Mouse (Mus musculus): ENCODE data around the gene Slc12a4. TPM values are rescaled to one million over a fixed set of nuclear protein-coding genes. Genes with fewer than 3 reads are reported as not detected.
"Not testable (repeated sequence)": the region's sequence is repeated elsewhere in the genome, so short reads cannot be mapped to it uniquely, and the experiment has no call there.

The Slc12a4 gene
- polyA plus RNA-seq (2014; fragmentation: Nextera tagmentation; extraction: Ambion mirVana), result 9.3 and 9.4 TPM in 2 replicates

- under 1% methylated on average over 43 of the region's 47 CpGs for WGBS
- peak within 1 kb of the TSS; percentile 55 for H3K9ac ChIP-seq
- peak within 1 kb of the TSS; percentile 35; the same call in 1 of the 2 replicates for H3K27ac ChIP-seq
- peak within 1 kb of the TSS; percentile 59 for H3K4me2 ChIP-seq (replicated peaks)
- peaks cover 5% of the 10 kb centered on the region; the same call in 1 of the 2 replicates for H3K4me1 ChIP-seq (replicated peaks; ENCODE audit: control insufficient read depth, insufficient read depth, low read length)
- H3K9me3 ChIP-seq (ENCODE audit: control insufficient read depth, low read length), result no peaks in the 10 kb centered on the region
- DNase-seq (ENCODE audit: low spot score) (peak; percentile 45), ATAC-seq (ENCODE audit: low FRiP score) (peak; percentile 74)
- no peaks in the 10 kb centered on the region for H3K36me3 ChIP-seq (replicated peaks; ENCODE audit: control insufficient read depth, insufficient read depth)
- peaks cover 28% of the 10 kb centered on the region for H3K27me3 ChIP-seq (ENCODE audit: control insufficient read depth, insufficient read depth, low read length)
- H3K4me3 ChIP-seq (replicated peaks; ENCODE audit: low read length), result peak within 1 kb of the TSS; percentile 43
Observed at GRCm38 (mm10) chr8:105965905-105966341, at the start of gene Slc12a4. TSS of gene Slc12a4 (minus strand) at chr8:105966097.

GRCm38 (mm10) chr8:106012203-106012602, 46.3 kb upstream of the Slc12a4 start:
- H3K4me1 ChIP-seq (replicated peaks; ENCODE audit: control insufficient read depth, insufficient read depth, low read length), result peaks cover 12% of the 10 kb centered on the region
- H3K27me3 ChIP-seq (ENCODE audit: control insufficient read depth, insufficient read depth, low read length); H3K9me3 ChIP-seq (ENCODE audit: control insufficient read depth, low read length); H3K27ac ChIP-seq; H3K9ac ChIP-seq; ATAC-seq (ENCODE audit: low FRiP score); DNase-seq (ENCODE audit: low spot score): not testable (repeated sequence)
- peak overlapping the region; percentile 90 for H3K4me2 ChIP-seq (replicated peaks)
- peaks cover 15% of the 10 kb centered on the region; the same call in 1 of the 2 replicates for H3K36me3 ChIP-seq (replicated peaks; ENCODE audit: control insufficient read depth, insufficient read depth)
- WGBS, result 88% methylated on average over 8 of the region's 8 CpGs
- H3K4me3 ChIP-seq (replicated peaks; ENCODE audit: low read length), result peak overlapping the region; percentile 91

- H3K27ac ChIP-seq, result peak within 1 kb of the TSS; percentile 71
- peaks cover 12% of the 10 kb centered on the region for H3K4me1 ChIP-seq (replicated peaks; ENCODE audit: control insufficient read depth, insufficient read depth, low read length)
- peak within 1 kb of the TSS; percentile 90 for H3K4me2 ChIP-seq (replicated peaks)
- H3K9ac ChIP-seq, result peak within 1 kb of the TSS; percentile 86
- H3K36me3 ChIP-seq (replicated peaks; ENCODE audit: control insufficient read depth, insufficient read depth), result peaks cover 15% of the 10 kb centered on the region; the same call in 1 of the 2 replicates
- 1% methylated on average over 6 of the region's 6 CpGs for WGBS
- H3K9me3 ChIP-seq (ENCODE audit: control insufficient read depth, low read length), result no peaks in the 10 kb centered on the region
- ATAC-seq (ENCODE audit: low FRiP score), result no peak; the same call in 1 of the 2 replicates
- peak within 1 kb of the TSS; percentile 91 for H3K4me3 ChIP-seq (replicated peaks; ENCODE audit: low read length)
- DNase-seq (ENCODE audit: low spot score), result no peak
- H3K27me3 ChIP-seq (ENCODE audit: control insufficient read depth, insufficient read depth, low read length), result no peaks in the 10 kb centered on the region
Observed at GRCm38 (mm10) chr8:106011643-106011986, 45.7 kb upstream of the Slc12a4 start, which contains the start of gene Ddx28. TSS of gene Ddx28 (minus strand) at chr8:106011882.

GRCm38 (mm10) chr8:106010748-106011642, 45.1 kb upstream of the Slc12a4 start:
- ATAC-seq (ENCODE audit: low FRiP score), result peak; percentile 96
- Histone ChIP-seq H3K9me3 (ENCODE audit: control insufficient read depth, low read length) (no peaks in the 10 kb centered on the region), H3K9ac (peak overlapping the region; percentile 86), H3K27ac (peak overlapping the region; percentile 71), H3K36me3 (replicated peaks; ENCODE audit: control insufficient read depth, insufficient read depth) (peaks cover 10% of the 10 kb centered on the region; the same call in 1 of the 2 replicates), H3K4me1 (replicated peaks; ENCODE audit: control insufficient read depth, insufficient read depth, low read length) (peaks cover 12% of the 10 kb centered on the region), H3K4me3 (replicated peaks; ENCODE audit: low read length) (peak overlapping the region; percentile 91), H3K27me3 (ENCODE audit: control insufficient read depth, insufficient read depth, low read length) (no peaks in the 10 kb centered on the region), H3K4me2 (replicated peaks) (peak overlapping the region; percentile 90)
- 2% methylated on average over 74 of the region's 74 CpGs for WGBS
- DNase-seq (ENCODE audit: low spot score), result peak; percentile 96

GRCm38 (mm10) chr8:106007891-106008290, 42.0 kb upstream of the Slc12a4 start:
- H3K27me3 ChIP-seq (ENCODE audit: control insufficient read depth, insufficient read depth, low read length); H3K9ac ChIP-seq; H3K9me3 ChIP-seq (ENCODE audit: control insufficient read depth, low read length); H3K27ac ChIP-seq; H3K36me3 ChIP-seq (replicated peaks; ENCODE audit: control insufficient read depth, insufficient read depth); H3K4me3 ChIP-seq (replicated peaks; ENCODE audit: low read length); DNase-seq (ENCODE audit: low spot score); ATAC-seq (ENCODE audit: low FRiP score); H3K4me2 ChIP-seq (replicated peaks): not testable (repeated sequence)
- peaks cover 12% of the 10 kb centered on the region for H3K4me1 ChIP-seq (replicated peaks; ENCODE audit: control insufficient read depth, insufficient read depth, low read length)
- WGBS, result 60% methylated on average over 3 of the region's 3 CpGs

GRCm38 (mm10) chr8:106007135-106007534, 41.2 kb upstream of the Slc12a4 start:
- DNase-seq (ENCODE audit: low spot score) (no peak), ATAC-seq (ENCODE audit: low FRiP score) (no peak)
- no peak overlapping the region for H3K4me2 ChIP-seq (replicated peaks)
- H3K27ac ChIP-seq, result no peak overlapping the region
- peaks cover 12% of the 10 kb centered on the region for H3K4me1 ChIP-seq (replicated peaks; ENCODE audit: control insufficient read depth, insufficient read depth, low read length)
- H3K36me3 ChIP-seq (replicated peaks; ENCODE audit: control insufficient read depth, insufficient read depth), result no peaks in the 10 kb centered on the region
- WGBS, result 82% methylated on average over 3 of the region's 3 CpGs
- H3K9ac ChIP-seq, result no peak overlapping the region
- no peaks in the 10 kb centered on the region for H3K9me3 ChIP-seq (ENCODE audit: control insufficient read depth, low read length)
- no peaks in the 10 kb centered on the region for H3K27me3 ChIP-seq (ENCODE audit: control insufficient read depth, insufficient read depth, low read length)
- no peak overlapping the region for H3K4me3 ChIP-seq (replicated peaks; ENCODE audit: low read length)

GRCm38 (mm10) chr8:106006413-106006812, 40.5 kb upstream of the Slc12a4 start:
- H3K9ac ChIP-seq, result no peak overlapping the region
- DNase-seq (ENCODE audit: low spot score) (no peak), ATAC-seq (ENCODE audit: low FRiP score) (no peak)
- H3K4me1 ChIP-seq (replicated peaks; ENCODE audit: control insufficient read depth, insufficient read depth, low read length), result peaks cover 8% of the 10 kb centered on the region
- no peaks in the 10 kb centered on the region for H3K36me3 ChIP-seq (replicated peaks; ENCODE audit: control insufficient read depth, insufficient read depth)
- H3K4me2 ChIP-seq (replicated peaks), result no peak overlapping the region
- no peaks in the 10 kb centered on the region for H3K27me3 ChIP-seq (ENCODE audit: control insufficient read depth, insufficient read depth, low read length)
- H3K27ac ChIP-seq, result no peak overlapping the region
- WGBS, result 95% methylated on average over 4 of the region's 4 CpGs
- no peaks in the 10 kb centered on the region for H3K9me3 ChIP-seq (ENCODE audit: control insufficient read depth, low read length)
- no peak overlapping the region for H3K4me3 ChIP-seq (replicated peaks; ENCODE audit: low read length)

GRCm38 (mm10) chr8:106005875-106006274, 40.0 kb upstream of the Slc12a4 start, which contains the start of gene Dpep2nb:
TSS of gene Dpep2nb (minus strand) at chr8:106005975.
- H3K4me2 ChIP-seq (replicated peaks), result no peak within 1 kb of the TSS
- H3K9me3 ChIP-seq (ENCODE audit: control insufficient read depth, low read length), result no peaks in the 10 kb centered on the region
- H3K4me3 ChIP-seq (replicated peaks; ENCODE audit: low read length), result no peak within 1 kb of the TSS
- DNase-seq (ENCODE audit: low spot score) (no peak), ATAC-seq (ENCODE audit: low FRiP score) (no peak)
- no peaks in the 10 kb centered on the region for H3K36me3 ChIP-seq (replicated peaks; ENCODE audit: control insufficient read depth, insufficient read depth)
- no peaks in the 10 kb centered on the region for H3K27me3 ChIP-seq (ENCODE audit: control insufficient read depth, insufficient read depth, low read length)
- WGBS, result 80% methylated on average over 4 of the region's 4 CpGs
- no peak within 1 kb of the TSS for H3K27ac ChIP-seq
- peaks cover 8% of the 10 kb centered on the region for H3K4me1 ChIP-seq (replicated peaks; ENCODE audit: control insufficient read depth, insufficient read depth, low read length)
- no peak within 1 kb of the TSS for H3K9ac ChIP-seq

GRCm38 (mm10) chr8:106004538-106005207, 38.8 kb upstream of the Slc12a4 start:
- Histone ChIP-seq H3K27ac (no peak overlapping the region), H3K4me1 (replicated peaks; ENCODE audit: control insufficient read depth, insufficient read depth, low read length) (no peaks in the 10 kb centered on the region), H3K27me3 (ENCODE audit: control insufficient read depth, insufficient read depth, low read length) (no peaks in the 10 kb centered on the region), H3K9me3 (ENCODE audit: control insufficient read depth, low read length) (no peaks in the 10 kb centered on the region), H3K4me3 (replicated peaks; ENCODE audit: low read length) (no peak overlapping the region), H3K36me3 (replicated peaks; ENCODE audit: control insufficient read depth, insufficient read depth) (no peaks in the 10 kb centered on the region), H3K9ac (no peak overlapping the region), H3K4me2 (replicated peaks) (no peak overlapping the region)
- no peak for DNase-seq (ENCODE audit: low spot score)
- WGBS, result 85% methylated on average over 8 of the region's 8 CpGs
- no peak for ATAC-seq (ENCODE audit: low FRiP score)

Measured in hindbrain, embryonic 14.5 days (tissue).